Mouse (Mus musculus) stomach, embryonic 16.5 days (tissue): ENCODE measurements around the gene Slc25a35. TPM values are rescaled to one million over a fixed set of nuclear protein-coding genes. Genes with fewer than 3 reads are reported as not detected.
"Not testable (repeated sequence)": the region's sequence is repeated elsewhere in the genome, so short reads cannot be mapped to it uniquely, and the experiment has no call there.

Experiments
- ATAC-seq: fragments of 200-750 bp; cut with Nextera tagmentation; 2 replicates; pipeline ENCODE4 v1.8.0; 2017; ENCODE audit warnings: moderate number of reproducible peaks, moderate TSS enrichment; ENCODE audit not compliant: insufficient read depth, low FRiP score
- H3K27ac ChIP-seq: fragments of 300-500 bp; sonication (generic); 2 replicates; pipeline ENCODE4 v1.5.1; 2014; ENCODE audit warnings: low read length
- H3K27me3 ChIP-seq: fragments of 300-500 bp; sonication (generic); 2 replicates; pipeline ENCODE4 v1.6.1; 2014; ENCODE audit warnings: low read length, control low read depth, mixed read lengths; ENCODE audit not compliant: control insufficient read depth, insufficient read depth
- H3K36me3 ChIP-seq: fragments of 300-500 bp; sonication (generic); 2 replicates; pipeline ENCODE4 v1.6.1; 2014; ENCODE audit warnings: low read length; ENCODE audit not compliant: control insufficient read depth, insufficient read depth
- H3K4me1 ChIP-seq: fragments of 300-500 bp; sonication (generic); 2 replicates; pipeline ENCODE4 v1.6.1; 2014; ENCODE audit warnings: low read length, control low read depth, mixed read lengths; ENCODE audit not compliant: control insufficient read depth, insufficient read depth
- H3K4me2 ChIP-seq: fragments of 300-500 bp; sonication (generic); 2 replicates; pipeline ENCODE4 v1.6.1; 2014; ENCODE audit warnings: low read depth, low read length, mixed read lengths
- H3K4me3 ChIP-seq: fragments of 300-500 bp; sonication (generic); replicated peaks from 2 replicates; pipeline ENCODE4 v1.5.1; 2014; ENCODE audit warnings: mild to moderate bottlenecking, low read length
- H3K9ac ChIP-seq: fragments of 300-500 bp; sonication (generic); 2 replicates; pipeline ENCODE4 v1.6.1; 2014; ENCODE audit warnings: low read length
- H3K9me3 ChIP-seq: fragments of 300-500 bp; sonication (generic); replicated peaks from 2 replicates; pipeline ENCODE4 v1.6.1; 2016; ENCODE audit warnings: low read length, control low read depth; ENCODE audit not compliant: control insufficient read depth
- WGBS: fragments of 180-500 bp; shearing (Covaris S2); extraction: QIAGEN DNeasy Blood & Tissue Kit; methylation state at CpG from one replicate; pipeline ENCODE4 v1.1.7; 2014; 5-methylcytosine and 5-hydroxymethylcytosine counted together
- polyA plus RNA-seq: library from polyadenylated mRNA; unstranded; fragments of >200 nt; fragmentation: Nextera tagmentation; extraction: Ambion mirVana; gene quantifications from 2 replicates; pipeline ENCODE4 v1.2.1, GENCODE M21; 2015

Gene Slc25a35
- 5.2 and 6.3 TPM in 2 replicates for polyA plus RNA-seq

GRCm38 (mm10) chr11:68967337-68968282 lies at the start of gene Slc25a35:
Gene Slc25a35 (plus strand): TSS chr11:68968131.
- peak within 1 kb of the TSS; percentile 66 for H3K27ac ChIP-seq
- H3K9ac ChIP-seq = peak within 1 kb of the TSS; percentile 62
- H3K27me3 ChIP-seq = no peaks in the 10 kb centered on the region
- peak within 1 kb of the TSS; percentile 90 for H3K4me2 ChIP-seq
- WGBS = under 1% methylated on average over 50 of the region's 50 CpGs
- peak; percentile 94 for ATAC-seq
- H3K4me3 ChIP-seq = peak within 1 kb of the TSS; percentile 60
- H3K9me3 ChIP-seq = no peaks in the 10 kb centered on the region
- H3K4me1 ChIP-seq = peaks cover 7% of the 10 kb centered on the region
- no peaks in the 10 kb centered on the region for H3K36me3 ChIP-seq

GRCm38 (mm10) chr11:68923191-68923590 lies 44.7 kb upstream of the Slc25a35 start:
- H3K4me1 ChIP-seq = no peaks in the 10 kb centered on the region
- no peak overlapping the region for H3K27ac ChIP-seq
- no peaks in the 10 kb centered on the region for H3K36me3 ChIP-seq
- H3K27me3 ChIP-seq = no peaks in the 10 kb centered on the region
- no peak overlapping the region for H3K4me3 ChIP-seq
- no peak overlapping the region for H3K9ac ChIP-seq
- H3K4me2 ChIP-seq = no peak overlapping the region
- no peaks in the 10 kb centered on the region for H3K9me3 ChIP-seq
- ATAC-seq = no peak
- 63% methylated on average over 3 of the region's 3 CpGs for WGBS

- no peak overlapping the region for H3K9ac ChIP-seq
- WGBS = 96% methylated on average over 2 of the region's 2 CpGs
- no peaks in the 10 kb centered on the region; the same call in 1 of the 2 replicates for H3K4me1 ChIP-seq
- no peaks in the 10 kb centered on the region for H3K36me3 ChIP-seq
- H3K4me2 ChIP-seq = no peak overlapping the region
- no peak overlapping the region for H3K4me3 ChIP-seq
- no peak overlapping the region for H3K27ac ChIP-seq
- H3K27me3 ChIP-seq = no peaks in the 10 kb centered on the region
- no peak for ATAC-seq
- no peaks in the 10 kb centered on the region for H3K9me3 ChIP-seq
Measured at GRCm38 (mm10) chr11:68924749-68925148, 43.2 kb upstream of the Slc25a35 start.

DNA sequence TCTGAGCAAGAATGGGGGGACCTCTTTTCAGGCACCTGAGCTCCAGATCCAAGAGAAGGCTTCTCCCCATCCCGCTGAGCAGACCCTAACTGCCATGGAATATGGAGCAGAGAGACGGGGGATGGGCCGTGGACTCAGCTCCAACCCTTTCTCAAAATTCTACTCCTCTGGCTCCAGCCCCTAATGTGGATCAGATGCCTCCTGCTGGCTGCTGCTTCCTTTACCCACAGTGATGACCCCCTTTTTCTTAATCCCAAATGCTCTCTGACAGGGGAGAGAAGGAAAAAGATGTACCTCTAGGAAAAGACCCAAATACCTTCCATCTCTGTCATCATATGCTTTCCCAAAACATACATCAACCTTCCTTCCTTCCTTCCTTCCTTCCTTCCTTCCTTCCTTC lies 41.0 kb upstream of the Slc25a35 start, which contains the start of gene Odf4:
Gene Odf4, minus strand, starts transcription at position 101 of the 400 bp plus-strand sequence.
- H3K27me3 ChIP-seq = no peaks in the 10 kb centered on the region
- H3K4me2 ChIP-seq = no peak within 1 kb of the TSS
- peaks cover 3% of the 10 kb centered on the region; the same call in 1 of the 2 replicates for H3K4me1 ChIP-seq
- H3K9ac ChIP-seq = no peak within 1 kb of the TSS
- H3K9me3 ChIP-seq = no peaks in the 10 kb centered on the region
- H3K4me3 ChIP-seq = no peak within 1 kb of the TSS
- H3K27ac ChIP-seq = no peak within 1 kb of the TSS
- no peaks in the 10 kb centered on the region for H3K36me3 ChIP-seq
- WGBS = 82% methylated on average over 3 of the region's 3 CpGs
- ATAC-seq = no peak

- H3K4me2 ChIP-seq = no peak overlapping the region
Measured at GRCm38 (mm10) chr11:68929947-68930346, 38.0 kb upstream of the Slc25a35 start.

DNA sequence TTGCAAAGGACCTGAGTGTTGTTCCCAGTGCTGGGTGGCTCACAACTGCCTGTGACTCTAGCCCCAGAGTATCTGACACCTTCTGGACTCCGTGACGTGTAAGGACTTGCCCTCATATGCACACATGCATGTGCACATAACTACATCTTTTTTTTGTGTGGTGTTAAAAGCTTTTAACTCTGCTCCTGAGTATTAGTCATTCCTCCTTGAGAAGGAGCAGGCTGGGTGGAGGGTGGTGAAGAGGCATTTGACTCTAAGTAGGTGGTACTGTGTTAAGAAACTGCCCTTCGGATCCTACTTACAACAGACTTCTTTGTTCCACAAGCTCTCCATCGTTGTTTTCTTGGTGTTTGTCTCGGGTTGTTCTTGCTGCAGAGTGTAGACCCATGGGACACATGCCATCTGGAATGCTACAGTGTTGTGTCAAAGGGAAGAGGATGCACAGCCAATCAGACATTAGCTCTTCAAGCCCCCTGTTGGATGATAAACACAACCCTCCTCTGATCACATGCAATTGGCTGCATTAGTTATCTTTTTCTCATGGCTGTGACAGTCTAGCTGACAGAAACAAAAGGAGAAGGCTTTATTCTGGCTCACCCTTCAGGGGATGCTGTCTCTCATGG lies 33.9 kb upstream of the Slc25a35 start:
- Histone ChIP-seq H3K4me1 (peaks cover 7% of the 10 kb centered on the region; the same call in 1 of the 2 replicates), H3K4me3 (no peak overlapping the region), H3K27ac (no peak overlapping the region), H3K27me3 (no peaks in the 10 kb centered on the region), H3K36me3 (no peaks in the 10 kb centered on the region), H3K4me2 (no peak overlapping the region), H3K9ac (no peak overlapping the region), H3K9me3 (no peaks in the 10 kb centered on the region)
- no peak for ATAC-seq
- WGBS = 60% methylated on average over 5 of the region's 5 CpGs

More at GRCm38 (mm10) chr11:68929947-68930346, 38.0 kb upstream of the Slc25a35 start:
- Histone ChIP-seq H3K27ac (no peak overlapping the region), H3K9me3 (no peaks in the 10 kb centered on the region), H3K27me3 (no peaks in the 10 kb centered on the region), H3K4me1 (peaks cover 7% of the 10 kb centered on the region; the same call in 1 of the 2 replicates), H3K4me3 (no peak overlapping the region), H3K9ac (no peak overlapping the region), H3K36me3 (no peaks in the 10 kb centered on the region)
- ATAC-seq = no peak
- WGBS = 11% methylated on average over 6 of the region's 6 CpGs

DNA sequence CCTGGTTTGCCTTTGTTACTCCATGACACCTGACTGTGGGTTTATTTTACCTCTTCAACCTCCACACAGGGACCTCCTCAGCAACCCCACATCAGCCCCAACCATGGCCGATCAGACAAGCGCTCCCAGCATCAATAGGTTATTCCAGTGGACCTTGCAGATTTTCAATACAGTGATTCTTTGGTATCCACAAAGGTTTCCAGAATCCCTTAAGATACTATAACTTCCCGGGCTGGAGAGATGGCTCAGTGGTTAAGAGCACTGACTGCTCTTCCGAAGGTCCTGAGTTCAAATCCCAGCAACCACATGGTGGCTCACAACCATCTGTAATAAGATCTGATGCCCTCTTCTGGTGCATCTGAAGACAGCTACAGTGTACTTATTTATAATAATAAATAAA lies 31.0 kb upstream of the Slc25a35 start:
- not testable (repeated sequence) for H3K4me1 ChIP-seq, H3K4me3 ChIP-seq, ATAC-seq, H3K4me2 ChIP-seq, H3K27me3 ChIP-seq, H3K9me3 ChIP-seq, H3K36me3 ChIP-seq, H3K27ac ChIP-seq, H3K9ac ChIP-seq
- WGBS = 90% methylated on average over 4 of the region's 4 CpGs

DNA sequence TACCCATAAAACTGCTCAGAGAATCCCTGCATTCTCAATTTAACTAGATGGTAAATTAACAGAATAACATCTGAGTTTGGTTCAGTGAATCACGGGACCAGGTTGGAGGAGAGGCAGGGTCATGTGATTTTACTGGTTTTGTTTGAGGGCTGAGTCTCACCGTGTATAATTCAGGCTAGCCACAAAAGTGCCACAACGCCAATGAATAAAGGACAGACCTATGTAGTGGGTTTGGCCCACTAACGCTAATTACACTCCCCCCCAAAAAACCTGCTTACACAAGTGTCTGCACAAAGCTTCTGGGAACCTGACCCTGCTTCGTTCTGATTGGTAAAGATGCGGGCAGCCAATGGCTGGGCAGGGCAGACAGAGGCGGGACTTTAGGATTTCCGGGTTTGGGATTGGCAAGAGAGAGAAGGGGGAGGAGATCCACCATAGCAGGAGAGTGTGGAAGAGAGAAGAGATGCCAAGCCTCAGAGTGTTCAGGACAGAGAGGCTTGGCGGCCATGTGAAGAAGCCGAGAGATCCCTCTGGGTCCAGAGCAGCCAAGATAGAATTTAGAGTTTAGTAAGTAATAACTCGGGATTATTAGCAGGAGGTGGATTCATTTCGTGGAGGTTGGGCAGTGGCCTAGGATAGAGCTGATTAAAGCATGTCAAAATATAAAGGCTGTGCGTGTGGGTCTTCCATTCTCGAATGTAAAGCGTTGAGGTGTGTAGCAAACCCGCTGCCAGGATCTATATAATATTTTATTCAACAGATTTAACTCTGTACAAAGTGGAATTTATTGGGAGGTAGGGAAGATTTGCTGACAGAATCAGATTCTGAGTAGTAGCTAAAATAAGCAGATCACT lies 28.3 kb upstream of the Slc25a35 start:
- no peaks in the 10 kb centered on the region for H3K9me3 ChIP-seq
- H3K36me3 ChIP-seq = no peaks in the 10 kb centered on the region
- peak overlapping the region; percentile 67 for H3K4me2 ChIP-seq
- no peaks in the 10 kb centered on the region for H3K27me3 ChIP-seq
- WGBS = 2% methylated on average over 16 of the region's 16 CpGs
- peaks cover 5% of the 10 kb centered on the region; the same call in 1 of the 2 replicates for H3K4me1 ChIP-seq
- H3K4me3 ChIP-seq = peak overlapping the region; percentile 58
- H3K27ac ChIP-seq = peak overlapping the region; percentile 71; the same call in 1 of the 2 replicates
- peak; percentile 98 for ATAC-seq
- H3K9ac ChIP-seq = peak overlapping the region; percentile 71
